Mouse (Mus musculus): ENCODE results near the gene Auts2. TPM values are rescaled to one million over a fixed set of nuclear protein-coding genes. Genes with fewer than 3 reads are reported as not detected.
A peak's percentile ranks its signal among the peaks of the same experiment; 100 is the strongest.

Gene Auts2
- polyA plus RNA-seq, 1 experiment from 2014 or later = 71.4 TPM

DNA sequence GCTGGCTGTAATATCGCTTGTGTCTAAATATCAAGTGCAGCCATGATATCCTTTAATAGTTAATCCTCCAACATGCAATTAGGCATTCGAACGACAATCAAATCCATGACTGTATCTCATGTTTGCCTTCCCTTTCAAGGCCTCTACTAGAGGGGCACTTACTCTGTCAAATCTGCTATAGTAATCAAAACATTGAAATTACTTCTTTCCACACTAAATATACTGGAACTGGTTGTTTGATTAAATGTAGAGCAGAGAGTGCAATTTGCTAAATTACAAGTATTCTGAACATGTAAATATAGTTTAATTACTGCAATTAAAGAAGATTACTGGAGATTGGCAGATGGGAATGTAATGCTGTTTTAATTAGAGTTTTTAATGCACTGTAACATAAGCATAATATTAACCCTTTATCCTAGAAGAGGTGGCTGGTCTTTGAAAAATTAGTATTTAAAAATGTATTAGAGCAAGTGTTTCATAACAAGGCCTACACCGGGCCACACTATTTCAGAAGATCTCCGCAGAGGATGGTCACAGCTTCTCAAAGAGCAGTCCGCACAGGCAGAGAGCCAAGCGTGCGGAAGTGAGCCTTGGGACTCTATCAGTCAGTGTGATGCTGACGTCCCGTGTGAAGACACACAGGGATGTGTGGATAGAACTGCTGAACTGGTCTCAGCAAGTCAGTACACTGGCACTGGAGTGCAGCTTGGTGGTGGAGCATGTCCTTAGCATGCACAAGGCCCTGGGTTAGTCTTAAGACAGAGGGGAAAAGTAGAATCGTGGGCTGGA is 673.2 kb downstream of the Auts2 start:
- H3K9ac ChIP-seq (ENCODE audit: low read length) = no peak overlapping the region
- H3K36me3 ChIP-seq (ENCODE audit: control insufficient read depth, insufficient read depth, low read length) = no peaks in the 10 kb centered on the region
- WGBS = 91% methylated on average over 11 of the region's 11 CpGs
- H3K4me3 ChIP-seq (ENCODE audit: low read depth, low read length) = no peak overlapping the region
- no peaks in the 10 kb centered on the region for H3K9me3 ChIP-seq (ENCODE audit: control insufficient read depth, low read length)
- no peak overlapping the region for H3K27ac ChIP-seq (ENCODE audit: low read depth, low read length)
- no peak for ATAC-seq (replicated peaks; ENCODE audit: low FRiP score)
- no peaks in the 10 kb centered on the region for H3K27me3 ChIP-seq (ENCODE audit: control insufficient read depth, insufficient read depth, low read length)
- H3K4me1 ChIP-seq (replicated peaks; ENCODE audit: control insufficient read depth, insufficient read depth, low read length) = peaks cover 5% of the 10 kb centered on the region; the same call in 1 of the 2 replicates
- DNase-seq (ENCODE audit: low spot score) = no peak
- no peak overlapping the region for H3K4me2 ChIP-seq (ENCODE audit: low read depth, low read length, severe bottlenecking)

DNA sequence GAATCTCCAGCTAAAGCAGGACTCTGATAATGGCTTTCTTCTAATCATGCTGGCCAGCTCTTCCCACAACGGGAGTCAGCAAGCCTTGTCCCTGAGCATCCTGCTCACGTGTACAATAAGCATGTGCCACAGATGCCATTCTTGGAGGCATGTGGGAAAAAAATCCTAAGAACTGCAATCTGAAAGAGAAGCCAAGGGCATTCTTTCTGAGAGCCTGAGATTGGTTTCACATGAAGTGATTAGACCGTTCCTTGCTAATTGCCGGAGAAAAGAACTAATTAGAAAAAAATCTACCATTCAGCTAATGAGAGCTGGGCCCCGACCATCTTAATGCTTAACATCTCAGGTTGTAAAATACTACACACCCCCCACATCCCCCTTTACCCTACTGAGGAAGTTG is 677.9 kb downstream of the Auts2 start:
- H3K36me3 ChIP-seq (ENCODE audit: control insufficient read depth, insufficient read depth, low read length) = no peaks in the 10 kb centered on the region
- 41% methylated on average over 5 of the region's 5 CpGs for WGBS
- no peak overlapping the region for H3K4me2 ChIP-seq (ENCODE audit: low read depth, low read length, severe bottlenecking)
- no peaks in the 10 kb centered on the region for H3K27me3 ChIP-seq (ENCODE audit: control insufficient read depth, insufficient read depth, low read length)
- no peaks in the 10 kb centered on the region for H3K9me3 ChIP-seq (ENCODE audit: control insufficient read depth, low read length)
- no peak for DNase-seq (ENCODE audit: low spot score)
- no peak overlapping the region for H3K27ac ChIP-seq (ENCODE audit: low read depth, low read length)
- peak; percentile 55; the same call in 1 of the 2 replicates for ATAC-seq (replicated peaks; ENCODE audit: low FRiP score)
- H3K4me3 ChIP-seq (ENCODE audit: low read depth, low read length) = no peak overlapping the region
- no peak overlapping the region for H3K9ac ChIP-seq (ENCODE audit: low read length)
- peaks cover 10% of the 10 kb centered on the region; the same call in 1 of the 2 replicates for H3K4me1 ChIP-seq (replicated peaks; ENCODE audit: control insufficient read depth, insufficient read depth, low read length)

- H3K9me3 ChIP-seq (ENCODE audit: control insufficient read depth, low read length) = no peaks in the 10 kb centered on the region
- H3K4me1 ChIP-seq (replicated peaks; ENCODE audit: control insufficient read depth, insufficient read depth, low read length) = peaks cover 10% of the 10 kb centered on the region; the same call in 1 of the 2 replicates
- ATAC-seq (replicated peaks; ENCODE audit: low FRiP score) (no peak), DNase-seq (ENCODE audit: low spot score) (no peak)
- no peak overlapping the region for H3K4me3 ChIP-seq (ENCODE audit: low read depth, low read length)
- H3K9ac ChIP-seq (ENCODE audit: low read length) = no peak overlapping the region
- H3K4me2 ChIP-seq (ENCODE audit: low read depth, low read length, severe bottlenecking) = no peak overlapping the region
- no peak overlapping the region for H3K27ac ChIP-seq (ENCODE audit: low read depth, low read length)
- 88% methylated on average over 5 of the region's 5 CpGs for WGBS
- no peaks in the 10 kb centered on the region for H3K36me3 ChIP-seq (ENCODE audit: control insufficient read depth, insufficient read depth, low read length)
- peaks cover 2% of the 10 kb centered on the region; the same call in 1 of the 2 replicates for H3K27me3 ChIP-seq (ENCODE audit: control insufficient read depth, insufficient read depth, low read length)
Observed at GRCm38 (mm10) chr5:131857976-131858375, 685.2 kb downstream of the Auts2 start.

DNA sequence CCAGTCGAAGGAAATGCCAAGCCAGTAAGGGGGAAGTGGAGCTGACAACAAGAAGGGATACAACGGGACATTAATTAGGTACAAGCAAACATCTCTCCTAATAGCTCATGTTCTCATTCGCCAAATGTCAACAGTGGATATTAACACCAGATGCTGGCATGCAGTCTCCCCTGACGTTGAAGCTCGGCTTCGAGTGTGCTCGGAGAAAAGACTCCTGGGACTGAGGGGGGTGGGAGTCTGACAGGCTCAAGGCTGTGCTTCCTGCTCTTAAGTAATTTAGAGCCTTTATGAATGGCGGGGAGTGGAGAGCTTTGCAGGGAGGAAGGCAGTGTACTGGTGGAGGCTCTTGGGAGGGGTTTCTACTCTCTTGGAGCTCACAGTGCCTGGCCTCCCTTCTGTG is 687.8 kb downstream of the Auts2 start:
- Histone ChIP-seq H3K9me3 (ENCODE audit: control insufficient read depth, low read length) (no peaks in the 10 kb centered on the region), H3K4me3 (ENCODE audit: low read depth, low read length) (no peak overlapping the region), H3K27me3 (ENCODE audit: control insufficient read depth, insufficient read depth, low read length) (peaks cover 7% of the 10 kb centered on the region; the same call in 1 of the 2 replicates), H3K4me2 (ENCODE audit: low read depth, low read length, severe bottlenecking) (no peak overlapping the region), H3K36me3 (ENCODE audit: control insufficient read depth, insufficient read depth, low read length) (no peaks in the 10 kb centered on the region), H3K9ac (ENCODE audit: low read length) (no peak overlapping the region), H3K4me1 (replicated peaks; ENCODE audit: control insufficient read depth, insufficient read depth, low read length) (peaks cover 27% of the 10 kb centered on the region), H3K27ac (ENCODE audit: low read depth, low read length) (no peak overlapping the region)
- ATAC-seq (replicated peaks; ENCODE audit: low FRiP score) = 0 out of 2 replicates have a peak, but pooled peaks have one; percentile 19
- WGBS = 12% methylated on average over 8 of the region's 8 CpGs
- DNase-seq (ENCODE audit: low spot score) = peak; percentile 65

- Histone ChIP-seq H3K9me3 (ENCODE audit: control insufficient read depth, low read length) (no peaks in the 10 kb centered on the region), H3K9ac (ENCODE audit: low read length) (no peak overlapping the region), H3K27ac (ENCODE audit: low read depth, low read length) (peak overlapping the region; percentile 54; the same call in 1 of the 2 replicates), H3K27me3 (ENCODE audit: control insufficient read depth, insufficient read depth, low read length) (peaks cover 6% of the 10 kb centered on the region; the same call in 1 of the 2 replicates), H3K4me2 (ENCODE audit: low read depth, low read length, severe bottlenecking) (0 out of 2 replicates have a peak overlapping the region, but pooled peaks have one; percentile 3), H3K4me1 (replicated peaks; ENCODE audit: control insufficient read depth, insufficient read depth, low read length) (peaks cover 32% of the 10 kb centered on the region), H3K36me3 (ENCODE audit: control insufficient read depth, insufficient read depth, low read length) (no peaks in the 10 kb centered on the region), H3K4me3 (ENCODE audit: low read depth, low read length) (no peak overlapping the region)
- 12% methylated on average over 20 of the region's 20 CpGs for WGBS
- ATAC-seq (replicated peaks; ENCODE audit: low FRiP score) (peak; percentile 73), DNase-seq (ENCODE audit: low spot score) (peak; percentile 75)
Observed at GRCm38 (mm10) chr5:131851597-131852453, 691.3 kb downstream of the Auts2 start.

DNA sequence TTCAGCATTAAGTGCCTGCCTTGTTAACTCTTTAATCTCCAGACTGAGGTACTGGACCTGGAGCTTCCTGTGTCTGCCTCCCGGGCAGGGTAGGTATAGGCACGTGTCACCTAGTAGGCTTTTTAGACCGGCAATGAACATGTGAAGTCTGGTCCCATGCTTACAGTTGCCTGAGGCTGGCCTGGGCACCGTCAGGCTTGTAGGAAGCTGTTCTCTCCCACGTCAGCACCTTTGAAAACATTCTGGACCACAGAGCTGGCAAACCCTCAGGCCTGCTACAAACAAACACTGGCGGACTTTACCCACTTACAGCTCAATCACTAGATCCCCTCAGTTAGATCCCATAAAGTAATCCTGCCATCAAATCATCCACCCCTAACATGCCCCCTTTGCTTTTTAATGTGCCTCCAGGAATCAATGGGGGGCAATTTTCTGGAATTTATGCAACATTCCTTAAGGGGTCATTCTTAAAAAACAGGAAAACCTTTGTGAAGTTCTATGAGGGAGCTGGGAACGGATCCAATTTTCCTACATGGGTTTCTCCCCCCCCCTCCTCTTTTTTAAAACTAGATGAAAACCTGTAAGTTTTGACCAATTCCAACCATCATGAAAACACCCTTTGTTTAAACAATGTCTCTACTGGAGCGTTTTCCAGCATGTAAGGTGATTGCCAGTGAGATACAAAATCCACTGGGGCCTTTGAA is 692.4 kb downstream of the Auts2 start:
- Histone ChIP-seq H3K9ac (ENCODE audit: low read length) (no peak overlapping the region), H3K9me3 (ENCODE audit: control insufficient read depth, low read length) (no peaks in the 10 kb centered on the region), H3K36me3 (ENCODE audit: control insufficient read depth, insufficient read depth, low read length) (no peaks in the 10 kb centered on the region), H3K4me2 (ENCODE audit: low read depth, low read length, severe bottlenecking) (no peak overlapping the region), H3K27ac (ENCODE audit: low read depth, low read length) (peak overlapping the region; percentile 39; the same call in 1 of the 2 replicates), H3K4me3 (ENCODE audit: low read depth, low read length) (no peak overlapping the region), H3K4me1 (replicated peaks; ENCODE audit: control insufficient read depth, insufficient read depth, low read length) (peaks cover 27% of the 10 kb centered on the region), H3K27me3 (ENCODE audit: control insufficient read depth, insufficient read depth, low read length) (peaks cover 6% of the 10 kb centered on the region; the same call in 1 of the 2 replicates)
- no peak; the same call in 1 of the 2 replicates for ATAC-seq (replicated peaks; ENCODE audit: low FRiP score)
- no peak for DNase-seq (ENCODE audit: low spot score)
- 53% methylated on average over 8 of the region's 8 CpGs for WGBS

- 55% methylated on average over 3 of the region's 3 CpGs for WGBS
- peaks cover 23% of the 10 kb centered on the region for H3K4me1 ChIP-seq (replicated peaks; ENCODE audit: control insufficient read depth, insufficient read depth, low read length)
- H3K27ac ChIP-seq (ENCODE audit: low read depth, low read length) = no peak overlapping the region
- H3K4me3 ChIP-seq (ENCODE audit: low read depth, low read length) = no peak overlapping the region
- H3K9me3 ChIP-seq (ENCODE audit: control insufficient read depth, low read length) = no peaks in the 10 kb centered on the region
- peaks cover 6% of the 10 kb centered on the region; the same call in 1 of the 2 replicates for H3K27me3 ChIP-seq (ENCODE audit: control insufficient read depth, insufficient read depth, low read length)
- ATAC-seq (replicated peaks; ENCODE audit: low FRiP score) (no peak), DNase-seq (ENCODE audit: low spot score) (no peak)
- H3K9ac ChIP-seq (ENCODE audit: low read length) = no peak overlapping the region
- no peak overlapping the region for H3K4me2 ChIP-seq (ENCODE audit: low read depth, low read length, severe bottlenecking)
- no peaks in the 10 kb centered on the region for H3K36me3 ChIP-seq (ENCODE audit: control insufficient read depth, insufficient read depth, low read length)
Observed at GRCm38 (mm10) chr5:131849644-131850043, 693.5 kb downstream of the Auts2 start.

DNA sequence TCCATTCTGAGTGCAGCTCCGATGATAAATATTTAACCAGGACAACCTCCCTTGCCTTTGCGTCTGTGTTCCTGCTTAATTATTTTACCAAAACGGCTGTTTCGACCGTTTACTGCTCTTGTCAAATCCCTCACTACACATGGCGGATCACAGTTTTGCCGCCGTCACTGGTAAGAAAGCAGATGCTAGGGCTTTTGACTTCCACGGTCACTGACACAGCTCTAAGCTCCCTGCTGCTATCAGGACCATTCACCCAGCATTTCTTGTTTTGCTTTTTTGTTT is 698.7 kb downstream of the Auts2 start:
- WGBS = 75% methylated on average over 9 of the region's 9 CpGs
- Histone ChIP-seq H3K36me3 (ENCODE audit: control insufficient read depth, insufficient read depth, low read length) (no peaks in the 10 kb centered on the region), H3K4me1 (replicated peaks; ENCODE audit: control insufficient read depth, insufficient read depth, low read length) (peaks cover 10% of the 10 kb centered on the region; the same call in 1 of the 2 replicates), H3K4me2 (ENCODE audit: low read depth, low read length, severe bottlenecking) (no peak overlapping the region), H3K4me3 (ENCODE audit: low read depth, low read length) (no peak overlapping the region), H3K9me3 (ENCODE audit: control insufficient read depth, low read length) (no peaks in the 10 kb centered on the region), H3K27ac (ENCODE audit: low read depth, low read length) (0 out of 2 replicates have a peak overlapping the region, but pooled peaks have one; percentile 12), H3K27me3 (ENCODE audit: control insufficient read depth, insufficient read depth, low read length) (peaks cover 2% of the 10 kb centered on the region; the same call in 1 of the 2 replicates), H3K9ac (ENCODE audit: low read length) (no peak overlapping the region)
- ATAC-seq (replicated peaks; ENCODE audit: low FRiP score) (no peak), DNase-seq (ENCODE audit: low spot score) (no peak)

All from forebrain, embryonic 11.5 days (tissue).